In genomic region chr11:96369140-96369539, GRCm38 (mm10) we compare ENCODE assay signal across 22 mouse cellular contexts. TPM values are rescaled to one million over a fixed set of nuclear protein-coding genes. Genes with fewer than 3 reads are reported as not detected.
DNase-seq lines count a peak whose midpoint lies in the region; ATAC-seq and TF ChIP-seq lines count a peak whose summit lies in the region.
"Had no signal": no experiment of that assay in that cellular context is flagged by ENCODE, and none has a peak within 500 bp of the region (broad histone marks: within the 10 kb centered on the region; RNA-seq: fewer than 3 reads in every experiment).

No protein-coding gene starts in this region.

- H3K27me3 ChIP-seq in intestine, embryonic 14.5 days (replicated peaks; ENCODE audit: control insufficient read depth, insufficient read depth, low read length): peaks cover 28% of the 10 kb centered on the region
- H3K27me3 ChIP-seq in intestine, embryonic 15.5 days (replicated peaks): peaks cover 18% of the 10 kb centered on the region

- no peak overlapping the region for H3K9ac ChIP-seq in intestine, embryonic 14.5 days (ENCODE audit: low read length)
- H3K9ac ChIP-seq in intestine, embryonic 15.5 days: no peak overlapping the region
- H3K9ac ChIP-seq: embryonic facial prominence, embryonic 12.5 days; forebrain, embryonic 12.5 days; forebrain, postnatal 0 days had no signal

- no peak for ATAC-seq in intestine, embryonic 14.5 days (replicated peaks; ENCODE audit: low FRiP score, low TSS enrichment, low read depth)
- ATAC-seq in intestine, embryonic 15.5 days: no peak
- ATAC-seq: forebrain, embryonic 14.5 days; forebrain, postnatal 0 days had no signal

- H3K36me3 ChIP-seq in intestine, embryonic 14.5 days (ENCODE audit: control insufficient read depth, insufficient read depth, low read length): no peaks in the 10 kb centered on the region
- no peaks in the 10 kb centered on the region for H3K36me3 ChIP-seq in intestine, embryonic 15.5 days
- H3K36me3 ChIP-seq: embryonic facial prominence, embryonic 10.5 days; embryonic facial prominence, embryonic 12.5 days; forebrain, embryonic 12.5 days had no signal

- no peak for TF ChIP-seq POLR2A in bone marrow, adult 2 months (IDR thresholded peaks at IDR 0.05; ENCODE audit: borderline replicate concordance, control insufficient read depth, low read depth, low read length)

- no peaks in the 10 kb centered on the region for H3K9me3 ChIP-seq in intestine, embryonic 14.5 days (ENCODE audit: control insufficient read depth, low read length)
- H3K9me3 ChIP-seq in intestine, embryonic 15.5 days: no peaks in the 10 kb centered on the region
- H3K9me3 ChIP-seq: embryonic facial prominence, embryonic 10.5 days; embryonic facial prominence, embryonic 12.5 days; forebrain, embryonic 12.5 days had no signal

- no peak for TF ChIP-seq CTCF in bone marrow, adult 2 months (IDR thresholded peaks at IDR 0.05; ENCODE audit: control insufficient read depth, insufficient read depth, low read length)

- no peak overlapping the region for H3K4me3 ChIP-seq in intestine, embryonic 14.5 days (ENCODE audit: low read depth, low read length)
- no peak overlapping the region for H3K4me3 ChIP-seq in intestine, embryonic 15.5 days (replicated peaks)
- H3K4me3 ChIP-seq in bone marrow, adult 2 months (replicated peaks; ENCODE audit: control insufficient read depth, low read depth, low read length): no peak overlapping the region
- H3K4me3 ChIP-seq: embryonic facial prominence, embryonic 10.5 days; embryonic facial prominence, embryonic 12.5 days; forebrain, embryonic 12.5 days had no signal

- H3K4me1 ChIP-seq in intestine, embryonic 14.5 days (replicated peaks; ENCODE audit: control insufficient read depth, insufficient read depth, low read length): peaks cover 22% of the 10 kb centered on the region
- peaks cover 17% of the 10 kb centered on the region for H3K4me1 ChIP-seq in intestine, embryonic 15.5 days (replicated peaks)
- no peaks in the 10 kb centered on the region; the same call in 1 of the 2 replicates for H3K4me1 ChIP-seq in bone marrow, adult 2 months (ENCODE audit: control insufficient read depth, insufficient read depth, low read length)
- H3K4me1 ChIP-seq: embryonic facial prominence, embryonic 12.5 days; forebrain, embryonic 12.5 days had no signal

- WGBS in intestine, embryonic 14.5 days: 57% methylated on average over 7 of the region's 7 CpGs
- 54% methylated on average over 7 of the region's 7 CpGs for WGBS in intestine, embryonic 15.5 days
- WGBS in bone marrow, adult 2 months: 47% methylated on average over 7 of the region's 7 CpGs

- no peak overlapping the region for H3K27ac ChIP-seq in intestine, embryonic 14.5 days (ENCODE audit: low read depth)
- no peak overlapping the region for H3K27ac ChIP-seq in intestine, embryonic 15.5 days
- H3K27ac ChIP-seq in bone marrow, adult 2 months (ENCODE audit: control insufficient read depth, insufficient read depth, low read depth, low read length, poor library complexity): 0 out of 2 replicates have a peak overlapping the region, but pooled peaks have one; percentile 22
- H3K27ac ChIP-seq: embryonic facial prominence, embryonic 10.5 days; embryonic facial prominence, embryonic 12.5 days; forebrain, embryonic 12.5 days had no signal

- no peak overlapping the region for H3K4me2 ChIP-seq in intestine, embryonic 14.5 days (ENCODE audit: low read length)
- no peak overlapping the region for H3K4me2 ChIP-seq in intestine, embryonic 15.5 days (replicated peaks)
- H3K4me2 ChIP-seq: embryonic facial prominence, embryonic 12.5 days; forebrain, embryonic 12.5 days had no signal

- peak; percentile 50 for DNase-seq in intestine, embryonic 14.5 days (ENCODE audit: low spot score)
- peak; percentile 34 for DNase-seq in adipocyte (ENCODE audit: low spot score)
- DNase-seq in cerebellum, adult 9-10 months: no peak
- DNase-seq in adrenal gland, adult 18-20 months (ENCODE audit: low spot score in 2 of 2): no peak
- DNase-seq: adrenal gland, adult 2 months; adrenal gland, postnatal 14 days; adrenal gland, postnatal 36 days; cerebellum, adult 11 months; cerebellum, adult 18-20 months; cerebellum, adult 8-10 months; cerebellum, postnatal 10 days; cerebellum, postnatal 25 days; forebrain, postnatal 0 days had no signal

RNA-seq across cellular contexts. Expression of gene Hoxb1, which starts 3.6 kb away (rescaled TPM):
- polyA plus RNA-seq in intestine, embryonic 14.5 days (2014; fragmentation: Nextera tagmentation; extraction: Ambion mirVana): 0.36 and 0.42 TPM in 2 replicates
- polyA plus RNA-seq in intestine, embryonic 15.5 days (2015; fragmentation: Nextera tagmentation; extraction: Ambion mirVana): 0.30 TPM in 1 of 2 replicates, not detected in the other
- not detected in 2 replicates for polyA plus RNA-seq in bone marrow, adult 2 months (2011; ENCODE audit: insufficient read depth, insufficient read length, low replicate concordance, missing spikeins)
- total RNA-seq in adrenal gland, adult 18-20 months (2021): not detected
- total RNA-seq: adrenal gland, adult 2 months; adrenal gland, postnatal 14 days; adrenal gland, postnatal 36 days; forebrain, postnatal 0 days; MEL had no signal
- polyA plus RNA-seq: adrenal gland, adult 2 months; C2C12; cortical plate, adult 2 months; forebrain, embryonic 12.5 days; forebrain, embryonic 14.5 days; forebrain, postnatal 0 days had no signal

RNA-seq across cellular contexts. Expression of gene Hoxb2, which starts 18.8 kb away (rescaled TPM):
- polyA plus RNA-seq in intestine, embryonic 14.5 days (2014; fragmentation: Nextera tagmentation; extraction: Ambion mirVana): 22.9 and 27.9 TPM in 2 replicates
- polyA plus RNA-seq in intestine, embryonic 15.5 days (2015; fragmentation: Nextera tagmentation; extraction: Ambion mirVana): 17.7 and 19.8 TPM in 2 replicates
- 0.72 and 3.0 TPM in 2 replicates for polyA plus RNA-seq in bone marrow, adult 2 months (2011; ENCODE audit: insufficient read depth, insufficient read length, low replicate concordance, missing spikeins)
- 10 to 100 TPM; 17.1 to 21.5 TPM for total RNA-seq in adrenal gland, adult 18-20 months (2021)
- total RNA-seq: forebrain, postnatal 0 days; MEL had no signal
- polyA plus RNA-seq: C2C12; cortical plate, adult 2 months; forebrain, embryonic 14.5 days; forebrain, postnatal 0 days had no signal

RNA-seq across cellular contexts. Expression of gene Hoxb3, which starts 46.0 kb away (rescaled TPM):
- 3.7 and 4.9 TPM in 2 replicates for polyA plus RNA-seq in intestine, embryonic 14.5 days (2014; fragmentation: Nextera tagmentation; extraction: Ambion mirVana)
- 1.8 and 2.7 TPM in 2 replicates for polyA plus RNA-seq in intestine, embryonic 15.5 days (2015; fragmentation: Nextera tagmentation; extraction: Ambion mirVana)
- polyA plus RNA-seq in bone marrow, adult 2 months (2011; ENCODE audit: insufficient read depth, insufficient read length, low replicate concordance, missing spikeins): 1.0 TPM in 2 replicates
- 10 to 100 TPM; 17.2 to 20.7 TPM for total RNA-seq in adrenal gland, adult 18-20 months (2021)
- total RNA-seq: forebrain, postnatal 0 days; MEL had no signal
- polyA plus RNA-seq: C2C12; cortical plate, adult 2 months; forebrain, embryonic 12.5 days; forebrain, embryonic 14.5 days; forebrain, postnatal 0 days had no signal

RNA-seq across cellular contexts. Expression of gene Hoxb4, which starts 51.1 kb away (rescaled TPM):
- 3.5 and 3.8 TPM in 2 replicates for polyA plus RNA-seq in intestine, embryonic 14.5 days (2014; fragmentation: Nextera tagmentation; extraction: Ambion mirVana)
- 2.8 and 3.2 TPM in 2 replicates for polyA plus RNA-seq in intestine, embryonic 15.5 days (2015; fragmentation: Nextera tagmentation; extraction: Ambion mirVana)
- 3.3 and 7.6 TPM in 2 replicates for polyA plus RNA-seq in bone marrow, adult 2 months (2011; ENCODE audit: insufficient read depth, insufficient read length, low replicate concordance, missing spikeins)
- 10 to 100 TPM; 16.3 to 22.1 TPM for total RNA-seq in adrenal gland, adult 18-20 months (2021)
- total RNA-seq: forebrain, postnatal 0 days; MEL had no signal
- polyA plus RNA-seq: cortical plate, adult 2 months; forebrain, embryonic 12.5 days; forebrain, embryonic 14.5 days; forebrain, postnatal 0 days had no signal

Comparison
In these comparisons a context has a peak if more than half of its experiments do, and no peak if none do; other contexts are left out.
1. DNase-seq: peak in intestine, embryonic 14.5 days (single experiment) and adipocyte (single experiment); none in cerebellum, adult 9-10 months (single experiment) and adrenal gland, adult 18-20 months (0 of 2).